Mouse (Mus musculus): ENCODE measurements around the gene Lca5l.

The Lca5l gene

GRCm38 (mm10) chr16:96191531-96192506, at the start of gene Lca5l:
Lca5l (minus strand) TSS chr16:96192271.
- DNase-seq (ENCODE audit: low spot score) = peak; percentile 100

DNA sequence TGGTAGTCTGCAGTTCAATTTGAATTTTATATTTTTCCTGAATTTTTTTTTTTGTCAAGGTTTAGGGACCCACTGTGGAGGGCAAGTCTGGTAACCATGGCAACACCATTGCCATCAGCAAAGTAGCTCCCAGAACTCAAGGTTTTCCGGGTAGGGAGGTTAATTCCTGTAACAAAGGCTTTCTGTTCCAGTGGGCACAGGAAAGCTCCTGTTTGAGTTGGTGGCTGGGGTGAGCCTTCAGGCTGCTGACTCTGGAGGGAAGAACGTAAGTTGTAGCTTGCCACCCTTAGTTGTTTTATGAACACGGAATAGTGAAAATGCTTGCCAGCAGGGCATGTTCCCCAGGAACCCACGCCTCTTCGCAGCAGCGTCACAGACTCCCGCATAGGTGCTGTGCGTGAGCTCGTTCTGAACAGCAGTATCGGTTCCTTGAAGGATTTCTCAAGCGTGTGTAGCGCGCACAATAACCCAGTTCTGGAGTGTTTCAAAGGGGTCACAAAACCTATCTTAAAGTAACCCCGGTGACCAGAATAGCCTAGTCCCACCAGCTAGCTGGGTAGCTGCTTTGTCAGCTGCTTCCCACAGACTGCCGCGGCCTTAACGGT, 43.4 kb upstream of the Lca5l start, which contains the start of gene B3galt5:
TSS of gene B3galt5 (plus strand) at position 436 of the 605 bp plus-strand sequence.
- DNase-seq (ENCODE audit: low spot score) = peak; percentile 34

- DNase-seq (ENCODE audit: low spot score) = no peak
Observed at GRCm38 (mm10) chr16:96233996-96234395, 41.9 kb upstream of the Lca5l start.

- no peak for DNase-seq (ENCODE audit: low spot score)
Observed at GRCm38 (mm10) chr16:96231974-96232373, 39.9 kb upstream of the Lca5l start.

- no peak for DNase-seq (ENCODE audit: low spot score)
Observed at GRCm38 (mm10) chr16:96231251-96231650, 39.2 kb upstream of the Lca5l start.

DNA sequence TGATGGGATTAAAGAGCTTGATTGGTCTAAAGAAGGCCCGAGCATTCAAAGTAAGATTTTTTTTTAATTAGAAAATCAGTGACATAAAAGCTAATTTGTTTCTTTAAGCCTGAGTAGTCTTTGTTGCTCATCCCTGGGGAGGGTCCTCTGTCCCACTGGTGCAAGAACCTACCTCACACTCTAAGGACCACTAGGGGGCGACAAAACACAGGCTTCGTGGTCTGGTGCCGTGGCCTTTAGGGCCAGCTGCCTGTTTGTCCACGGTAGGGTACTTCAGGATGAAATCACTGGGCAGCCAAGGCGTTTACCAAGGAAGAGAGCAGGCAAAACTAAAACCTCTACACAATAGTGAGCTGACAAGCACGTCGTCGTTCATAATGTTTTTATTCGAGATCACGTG, 38.3 kb upstream of the Lca5l start:
- peak; percentile 93 for DNase-seq (ENCODE audit: low spot score)

GRCm38 (mm10) chr16:96229044-96229555, 37.0 kb upstream of the Lca5l start:
- no peak for DNase-seq (ENCODE audit: low spot score)

GRCm38 (mm10) chr16:96228438-96228837, 36.4 kb upstream of the Lca5l start:
- DNase-seq (ENCODE audit: low spot score) = no peak

- DNase-seq (ENCODE audit: low spot score) = no peak
Observed at GRCm38 (mm10) chr16:96222452-96222851, 30.4 kb upstream of the Lca5l start.

- no peak for DNase-seq (ENCODE audit: low spot score)
Observed at GRCm38 (mm10) chr16:96221959-96222358, 29.9 kb upstream of the Lca5l start.

GRCm38 (mm10) chr16:96221491-96221890, 29.4 kb upstream of the Lca5l start:
- DNase-seq (ENCODE audit: low spot score) = no peak

GRCm38 (mm10) chr16:96213027-96213426, 21.0 kb upstream of the Lca5l start:
- no peak for DNase-seq (ENCODE audit: low spot score)

DNA sequence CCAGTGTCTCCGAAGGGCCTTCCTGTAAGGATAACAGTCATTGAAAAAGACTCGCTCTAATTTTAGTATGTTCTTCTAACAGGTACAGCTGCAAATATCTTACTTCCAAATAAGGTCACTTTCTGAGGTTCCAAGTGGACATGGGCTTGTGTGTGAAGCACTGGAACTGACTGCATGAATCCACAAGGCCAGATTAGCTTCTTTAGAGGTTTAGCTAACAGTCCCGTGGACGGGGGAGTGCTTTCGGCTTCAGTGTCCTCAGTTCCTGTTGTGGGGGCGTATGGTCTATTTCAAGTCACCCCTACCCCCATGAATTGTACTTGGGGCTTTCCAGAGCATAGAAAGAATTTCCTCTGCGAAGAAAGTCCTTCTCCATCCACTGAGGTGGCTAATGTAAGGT, 18.8 kb upstream of the Lca5l start:
- DNase-seq (ENCODE audit: low spot score) = no peak

- DNase-seq (ENCODE audit: low spot score) = no peak
Observed at GRCm38 (mm10) chr16:96209789-96210188, 17.7 kb upstream of the Lca5l start.

DNA sequence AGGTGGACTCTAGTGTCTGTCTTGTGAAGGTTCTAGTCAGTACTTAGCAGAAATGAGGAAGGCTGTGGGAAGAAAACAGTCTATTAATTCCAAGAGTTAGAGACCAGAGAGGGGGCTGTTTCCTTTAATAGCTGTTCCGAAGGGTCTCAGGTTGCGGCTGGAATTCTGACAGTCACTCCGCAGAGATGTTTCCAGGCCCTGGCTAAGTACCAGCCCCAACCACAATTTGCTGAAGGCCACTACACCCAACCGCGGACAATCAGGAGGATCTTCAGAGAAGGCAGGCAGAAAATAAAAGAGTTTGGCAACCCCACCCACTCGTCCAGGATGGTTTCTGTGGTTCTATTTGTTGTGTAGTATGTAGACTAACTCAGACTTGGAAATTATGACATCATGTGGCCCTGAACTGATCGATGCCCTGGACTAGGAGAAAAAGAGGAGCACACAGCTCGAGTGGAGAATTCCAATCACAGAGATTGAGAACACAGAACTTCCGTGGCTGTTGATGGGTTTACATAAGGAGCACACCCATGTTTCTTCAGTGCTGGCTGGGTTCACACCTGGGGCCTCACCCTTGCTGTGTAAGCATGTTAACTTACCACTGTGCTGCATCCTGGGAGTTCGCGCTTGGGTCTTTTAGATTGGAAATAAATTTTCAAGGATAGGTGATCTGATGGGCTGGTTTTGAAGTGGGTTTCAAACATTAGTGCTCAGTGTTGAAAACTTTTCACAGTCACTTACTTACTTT, 9.6 kb upstream of the Lca5l start:
- DNase-seq (ENCODE audit: low spot score) = peak; percentile 14

- DNase-seq (ENCODE audit: low spot score) = no peak
Observed at GRCm38 (mm10) chr16:96200702-96201028, 8.6 kb upstream of the Lca5l start.

- DNase-seq (ENCODE audit: low spot score) = peak; percentile 79
Observed at GRCm38 (mm10) chr16:96199913-96200701, 8.0 kb upstream of the Lca5l start, which contains the start of gene Sh3bgr. Sh3bgr (plus strand) TSS chr16:96200450.

GRCm38 (mm10) chr16:96187619-96188018, 4.5 kb downstream of the Lca5l start:
- DNase-seq (ENCODE audit: low spot score) = no peak

- no peak for DNase-seq (ENCODE audit: low spot score)
Observed at GRCm38 (mm10) chr16:96179156-96179555, 12.9 kb downstream of the Lca5l start.

DNA sequence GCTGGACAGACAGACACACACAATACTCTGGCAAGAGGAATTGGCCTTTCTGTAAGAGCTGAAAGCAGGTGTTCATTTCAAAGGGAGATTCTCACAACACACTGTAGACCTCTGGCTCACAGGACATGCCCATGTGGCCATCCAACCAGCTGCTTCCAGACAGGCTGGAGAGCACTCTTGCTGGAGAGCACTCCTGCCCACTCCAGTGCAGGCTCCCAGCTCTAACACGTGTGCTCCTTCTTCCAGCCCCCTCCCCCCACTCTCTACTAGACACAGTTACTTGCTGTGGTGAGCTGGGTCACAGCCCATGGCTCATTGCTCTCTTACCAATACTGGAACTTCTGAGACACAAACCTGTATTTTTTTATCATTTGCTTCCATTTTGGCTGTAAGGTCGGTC, 16.7 kb downstream of the Lca5l start:
- DNase-seq (ENCODE audit: low spot score) = peak; percentile 7

DNA sequence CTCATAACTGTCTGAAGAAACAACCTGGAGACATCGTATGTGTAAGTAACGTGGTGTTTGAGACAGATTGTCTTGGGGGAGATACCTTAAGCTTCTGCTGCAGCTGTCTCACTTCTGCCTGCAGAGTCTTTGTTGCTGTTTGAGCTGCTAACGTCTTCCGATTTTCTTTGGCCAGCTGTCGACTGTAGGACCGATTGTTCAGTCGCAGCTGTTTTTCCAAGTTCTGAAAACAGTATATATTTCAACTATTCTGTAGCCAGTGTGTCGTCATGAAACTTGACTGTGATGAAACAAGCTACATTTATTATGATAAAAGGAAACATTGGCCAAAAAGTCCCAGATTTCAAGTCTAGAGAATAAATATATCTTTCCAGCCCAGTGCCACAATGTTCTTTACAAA, 18.4 kb downstream of the Lca5l start:
- no peak for DNase-seq (ENCODE audit: low spot score)
